Mouse (Mus musculus) kidney, embryonic 14.5 days (tissue): ENCODE measurements around the gene H2-K1. TPM values are rescaled to one million over a fixed set of nuclear protein-coding genes. Genes with fewer than 3 reads are reported as not detected.
"Not testable (repeated sequence)": the region's sequence is repeated elsewhere in the genome, so short reads cannot be mapped to it uniquely, and the experiment has no call there.

Experiments
- ATAC-seq: fragments of 200-750 bp; cut with Nextera tagmentation; 2 replicates; pipeline ENCODE4 v1.8.0; 2017; ENCODE audit warnings: moderate number of reproducible peaks, mild to moderate bottlenecking, moderate TSS enrichment, moderate library complexity; ENCODE audit not compliant: low FRiP score, low TSS enrichment
- H3K27ac ChIP-seq: fragments of 300-500 bp; sonication (generic); 2 replicates; pipeline ENCODE4 v1.5.1; 2014; ENCODE audit warnings: low read depth, mild to moderate bottlenecking, low read length, moderate library complexity, mixed read lengths
- H3K27me3 ChIP-seq: fragments of 300-500 bp; sonication (generic); 2 replicates; pipeline ENCODE4 v1.6.1; 2014; ENCODE audit warnings: mild to moderate bottlenecking, low read length; ENCODE audit not compliant: control insufficient read depth, insufficient read depth
- H3K36me3 ChIP-seq: fragments of 300-500 bp; sonication (generic); 2 replicates; pipeline ENCODE4 v1.6.1; 2014; ENCODE audit warnings: low read length, mixed read lengths; ENCODE audit not compliant: control insufficient read depth, insufficient read depth
- H3K4me1 ChIP-seq: fragments of 300-500 bp; sonication (generic); 2 replicates; pipeline ENCODE4 v1.6.1; 2014; ENCODE audit warnings: low read length, mixed read lengths; ENCODE audit not compliant: control insufficient read depth, insufficient read depth
- H3K4me2 ChIP-seq: fragments of 300-500 bp; sonication (generic); replicated peaks from 2 replicates; pipeline ENCODE4 v1.6.1; 2014; ENCODE audit warnings: low read depth, mild to moderate bottlenecking, low read length
- H3K4me3 ChIP-seq: fragments of 300-500 bp; sonication (generic); 2 replicates; pipeline ENCODE4 v1.5.1; 2014; ENCODE audit warnings: mild to moderate bottlenecking, low read length
- H3K9ac ChIP-seq: fragments of 300-500 bp; sonication (generic); 2 replicates; pipeline ENCODE4 v1.6.1; 2014; ENCODE audit warnings: low read depth, mild to moderate bottlenecking, low read length, moderate library complexity
- H3K9me3 ChIP-seq: fragments of 300-500 bp; sonication (generic); 2 replicates; pipeline ENCODE4 v1.6.1; 2016; ENCODE audit warnings: low read length; ENCODE audit not compliant: control insufficient read depth
- WGBS: fragments of 180-500 bp; shearing (Covaris S2); extraction: QIAGEN DNeasy Blood & Tissue Kit; methylation state at CpG from one replicate; pipeline ENCODE4 v1.1.7; 2014; 5-methylcytosine and 5-hydroxymethylcytosine counted together
- polyA plus RNA-seq: library from polyadenylated mRNA; unstranded; fragments of >200 nt; fragmentation: Nextera tagmentation; extraction: Ambion mirVana; gene quantifications from 2 replicates; pipeline ENCODE4 v1.2.1, GENCODE M21; 2014

The H2-K1 gene
- polyA plus RNA-seq, 1 experiment from 2014 or later: 18.8 TPM

- ATAC-seq, H3K4me2 ChIP-seq, H3K36me3 ChIP-seq, H3K27ac ChIP-seq, H3K9ac ChIP-seq, H3K4me3 ChIP-seq, H3K4me1 ChIP-seq, H3K9me3 ChIP-seq: not testable (repeated sequence)
- peaks cover 19% of the 10 kb centered on the region for H3K27me3 ChIP-seq
- 43% methylated on average over 2 of the region's 2 CpGs for WGBS
Measured at GRCm38 (mm10) chr17:34000796-34001195, 649 bp upstream of the H2-K1 start.

- Histone ChIP-seq H3K4me1 (no peaks in the 10 kb centered on the region), H3K9ac (peak overlapping the region; percentile 50; the same call in 1 of the 2 replicates), H3K27me3 (peaks cover 19% of the 10 kb centered on the region), H3K4me2 (peak overlapping the region; percentile 98), H3K27ac (no peak overlapping the region), H3K9me3 (no peaks in the 10 kb centered on the region), H3K36me3 (no peaks in the 10 kb centered on the region), H3K4me3 (peak overlapping the region; percentile 52)
- ATAC-seq: peak; percentile 37
- 2% methylated on average over 87 of the region's 87 CpGs for WGBS
Measured at GRCm38 (mm10) chr17:33999341-34000149, 602 bp downstream of the H2-K1 start.

DNA sequence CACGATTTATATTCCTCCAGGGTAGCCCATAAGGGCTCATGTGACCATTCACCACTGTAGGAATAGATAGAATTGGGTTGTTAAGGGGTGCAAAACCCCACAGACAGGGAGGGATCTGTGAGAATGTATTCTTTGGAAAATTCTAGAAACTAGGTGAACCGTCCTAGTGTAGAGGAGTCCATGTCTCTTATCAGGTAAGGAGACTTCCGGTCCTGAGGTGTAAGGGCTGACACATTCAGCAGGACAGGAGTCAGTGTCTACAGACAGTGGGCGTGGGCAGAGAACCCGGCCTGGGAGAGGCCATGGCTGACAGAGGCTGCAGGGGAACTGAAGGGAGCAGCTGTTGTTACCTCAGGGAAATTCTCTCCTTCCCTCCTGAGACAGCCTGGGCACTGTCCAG is 1.4 kb downstream of the H2-K1 start:
- H3K4me1 ChIP-seq, H3K36me3 ChIP-seq, H3K4me2 ChIP-seq, H3K27ac ChIP-seq, ATAC-seq, H3K9me3 ChIP-seq, H3K9ac ChIP-seq, H3K4me3 ChIP-seq: not testable (repeated sequence)
- 52% methylated on average over 5 of the region's 5 CpGs for WGBS
- peaks cover 19% of the 10 kb centered on the region for H3K27me3 ChIP-seq

- not testable (repeated sequence) for H3K36me3 ChIP-seq, H3K27ac ChIP-seq, H3K4me2 ChIP-seq, H3K4me1 ChIP-seq, H3K9me3 ChIP-seq, H3K4me3 ChIP-seq, H3K9ac ChIP-seq, ATAC-seq
- WGBS: 85% methylated on average over 2 of the region's 2 CpGs
- peaks cover 17% of the 10 kb centered on the region for H3K27me3 ChIP-seq
Measured at GRCm38 (mm10) chr17:33997025-33997424, 3.1 kb downstream of the H2-K1 start.

DNA sequence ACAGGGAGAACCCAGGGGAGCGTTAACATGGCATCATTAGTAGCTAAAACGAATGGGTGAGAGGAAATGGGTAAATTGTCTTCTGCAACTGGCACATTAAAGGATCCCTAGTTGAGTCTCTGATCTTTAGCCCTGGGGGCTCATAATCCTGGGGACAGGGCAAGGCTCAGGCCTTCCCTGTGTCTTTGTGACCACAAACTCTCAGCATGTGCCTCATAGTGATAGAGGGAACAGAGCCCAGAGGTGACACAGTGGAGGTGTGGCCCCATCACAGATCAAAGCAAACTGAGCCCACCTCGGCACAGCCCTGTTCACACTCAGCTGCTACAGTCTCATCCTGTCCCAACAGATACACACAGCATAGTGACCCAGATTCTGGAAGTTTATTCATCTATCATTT is 4.5 kb downstream of the H2-K1 start:
- H3K27me3 ChIP-seq: peaks cover 12% of the 10 kb centered on the region
- no peak for ATAC-seq
- H3K4me1 ChIP-seq: no peaks in the 10 kb centered on the region
- H3K4me3 ChIP-seq: no peak overlapping the region
- no peak overlapping the region for H3K9ac ChIP-seq
- H3K9me3 ChIP-seq: no peaks in the 10 kb centered on the region
- no peak overlapping the region for H3K4me2 ChIP-seq
- H3K36me3 ChIP-seq: no peaks in the 10 kb centered on the region
- WGBS: 32% methylated on average over 3 of the region's 3 CpGs
- H3K27ac ChIP-seq: no peak overlapping the region

DNA sequence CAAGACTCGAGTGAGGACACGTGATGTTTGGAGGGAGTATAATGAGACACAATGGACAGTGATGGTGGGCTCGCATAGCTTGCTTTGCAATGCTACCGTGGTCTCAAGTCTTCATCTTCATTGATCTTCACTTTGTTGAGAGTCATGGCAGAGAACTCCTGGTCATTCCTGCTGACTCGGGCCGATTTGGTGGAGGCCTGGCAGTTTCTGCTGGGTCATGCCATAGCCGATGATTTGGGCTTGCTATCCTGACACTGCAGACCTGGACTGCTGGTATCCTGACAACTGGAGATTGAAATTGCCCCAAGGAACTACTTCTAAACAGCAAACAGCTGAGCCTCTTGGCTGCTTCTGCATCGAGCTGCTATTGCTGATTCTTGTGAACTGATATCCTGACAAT is 5.2 kb downstream of the H2-K1 start:
- no peaks in the 10 kb centered on the region for H3K9me3 ChIP-seq
- H3K27ac ChIP-seq: no peak overlapping the region
- no peak overlapping the region for H3K4me2 ChIP-seq
- peaks cover 7% of the 10 kb centered on the region for H3K27me3 ChIP-seq
- no peak overlapping the region for H3K4me3 ChIP-seq
- H3K4me1 ChIP-seq: no peaks in the 10 kb centered on the region
- H3K9ac ChIP-seq: no peak overlapping the region
- 93% methylated on average over 8 of the region's 8 CpGs for WGBS
- ATAC-seq: no peak
- no peaks in the 10 kb centered on the region for H3K36me3 ChIP-seq

DNA sequence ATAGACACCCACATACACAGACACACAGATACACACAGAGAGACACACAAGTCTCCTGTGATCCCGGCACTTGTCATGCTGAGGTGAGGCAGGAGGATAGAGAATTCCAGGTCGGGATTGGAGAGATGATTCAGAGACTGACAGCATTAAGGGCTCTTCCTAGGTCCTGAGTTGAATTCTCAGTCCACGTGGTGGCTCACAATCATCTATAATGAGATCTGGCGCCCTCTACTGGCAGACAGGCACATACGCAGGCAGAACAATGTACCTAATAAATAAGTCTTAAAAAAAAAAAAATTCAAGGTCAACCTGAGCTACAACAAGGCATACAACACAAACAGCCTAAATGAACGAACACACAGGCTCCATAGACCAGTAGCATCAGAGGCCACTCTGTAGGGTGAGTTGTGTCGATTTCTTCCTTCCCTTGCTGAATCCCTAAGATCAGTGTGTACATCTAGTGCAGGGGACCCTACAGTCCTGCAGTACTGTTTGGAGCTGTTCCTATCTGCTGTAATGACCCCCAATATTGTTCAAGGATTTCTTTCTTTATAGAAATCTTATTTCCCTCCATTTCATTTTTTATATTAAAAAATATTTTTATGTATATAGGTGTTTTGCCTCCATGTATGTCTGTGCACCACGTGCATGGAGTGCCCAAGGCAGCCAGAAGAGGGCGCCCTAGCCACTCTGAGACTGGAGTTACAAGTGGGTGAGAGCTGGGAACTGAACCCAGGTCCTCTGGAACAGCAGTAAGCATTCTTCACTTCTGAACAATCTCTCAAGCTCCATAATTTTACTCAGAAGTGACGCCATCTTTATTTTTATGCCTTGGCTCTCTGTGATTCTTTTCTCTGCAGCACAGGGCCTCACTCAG is 8.1 kb downstream of the H2-K1 start:
- 32% methylated on average over 10 of the region's 10 CpGs for WGBS
- Histone ChIP-seq H3K36me3 (no peaks in the 10 kb centered on the region), H3K9ac (no peak overlapping the region), H3K4me3 (no peak overlapping the region), H3K27ac (no peak overlapping the region), H3K4me2 (no peak overlapping the region), H3K4me1 (no peaks in the 10 kb centered on the region), H3K9me3 (no peaks in the 10 kb centered on the region), H3K27me3 (no peaks in the 10 kb centered on the region)
- ATAC-seq: peak; percentile 35; the same call in 1 of the 2 replicates

GRCm38 (mm10) chr17:33982136-33982535 is 18.0 kb downstream of the H2-K1 start:
- not testable (repeated sequence) for H3K4me1 ChIP-seq, H3K4me3 ChIP-seq, H3K9me3 ChIP-seq, ATAC-seq, H3K27ac ChIP-seq, H3K9ac ChIP-seq, H3K36me3 ChIP-seq
- Histone ChIP-seq H3K4me2 (peak overlapping the region; percentile 59), H3K27me3 (peaks cover 32% of the 10 kb centered on the region)
- 15% methylated on average over 8 of the region's 8 CpGs for WGBS
